Mouse (Mus musculus) liver, embryonic 15.5 days (tissue): ENCODE data around the gene Brpf3. TPM values are rescaled to one million over a fixed set of nuclear protein-coding genes. Genes with fewer than 3 reads are reported as not detected.

Source experiments
- ATAC-seq: fragments of 200-750 bp; cut with Nextera tagmentation; 2 replicates; pipeline ENCODE4 v1.8.0; 2017; ENCODE audit warnings: moderate number of reproducible peaks, mild to moderate bottlenecking, moderate library complexity; ENCODE audit not compliant: insufficient read depth
- H3K27ac ChIP-seq: fragments of 300-500 bp; sonication (generic); replicated peaks from 2 replicates; pipeline ENCODE4 v1.5.1; 2015; ENCODE audit warnings: mild to moderate bottlenecking, inconsistent platforms
- H3K27me3 ChIP-seq: fragments of 300-500 bp; sonication (generic); 2 replicates; pipeline ENCODE4 v1.6.1; 2015; ENCODE audit warnings: mild to moderate bottlenecking, inconsistent platforms
- H3K36me3 ChIP-seq: fragments of 300-500 bp; sonication (generic); replicated peaks from 2 replicates; pipeline ENCODE4 v1.6.1; 2015; ENCODE audit warnings: moderate library complexity, mild to moderate bottlenecking, inconsistent platforms
- H3K4me1 ChIP-seq: fragments of 300-500 bp; sonication (generic); replicated peaks from 2 replicates; pipeline ENCODE4 v1.6.1; 2015; ENCODE audit warnings: inconsistent platforms
- H3K4me2 ChIP-seq: fragments of 300-500 bp; sonication (generic); 2 replicates; pipeline ENCODE4 v1.6.1; 2015; ENCODE audit warnings: moderate library complexity, mild to moderate bottlenecking, inconsistent platforms
- H3K4me3 ChIP-seq: fragments of 300-500 bp; sonication (generic); replicated peaks from 2 replicates; pipeline ENCODE4 v1.5.1; 2015; ENCODE audit warnings: mild to moderate bottlenecking, inconsistent platforms
- H3K9ac ChIP-seq: fragments of 300-500 bp; sonication (generic); 2 replicates; pipeline ENCODE4 v1.6.1; 2015; ENCODE audit warnings: moderate library complexity, mild to moderate bottlenecking, inconsistent platforms
- H3K9me3 ChIP-seq: fragments of 300-500 bp; sonication (generic); replicated peaks from 2 replicates; pipeline ENCODE4 v1.6.1; 2016; ENCODE audit warnings: inconsistent platforms
- WGBS: fragments of 180-500 bp; shearing (Covaris S2); methylation state at CpG from one replicate; pipeline ENCODE4 v1.1.7; 2015; ENCODE audit warnings: mixed read lengths; ENCODE audit not compliant: insufficient replicate concordance; 5-methylcytosine and 5-hydroxymethylcytosine counted together
- polyA plus RNA-seq: library from polyadenylated mRNA; unstranded; fragments of >200 nt; fragmentation: Nextera tagmentation; extraction: Ambion mirVana; gene quantifications from 2 replicates; pipeline ENCODE4 v1.2.1, GENCODE M21; 2015

Gene Brpf3
- polyA plus RNA-seq, 1 experiment from 2014 or later, result 74.7 TPM

- H3K4me2 ChIP-seq, result no peak overlapping the region
- no peaks in the 10 kb centered on the region for H3K9me3 ChIP-seq
- H3K27ac ChIP-seq, result no peak overlapping the region
- H3K4me1 ChIP-seq, result peaks cover 17% of the 10 kb centered on the region
- ATAC-seq, result no peak
- WGBS, result 72% methylated on average over 4 of the region's 4 CpGs
- H3K36me3 ChIP-seq, result no peaks in the 10 kb centered on the region
- H3K27me3 ChIP-seq, result peaks cover 24% of the 10 kb centered on the region
- H3K9ac ChIP-seq, result no peak overlapping the region
- H3K4me3 ChIP-seq, result no peak overlapping the region
Measured at GRCm38 (mm10) chr17:28874216-28874615, 73.3 kb downstream of the Brpf3 start.

- H3K4me3 ChIP-seq, result no peak overlapping the region
Measured at GRCm38 (mm10) chr17:28874825-28875224, 73.9 kb downstream of the Brpf3 start.

GRCm38 (mm10) chr17:28875316-28875715, 74.4 kb downstream of the Brpf3 start:
- H3K27me3 ChIP-seq, result peaks cover 28% of the 10 kb centered on the region
- no peak overlapping the region for H3K9ac ChIP-seq
- H3K4me2 ChIP-seq, result no peak overlapping the region
- H3K9me3 ChIP-seq, result no peaks in the 10 kb centered on the region
- H3K36me3 ChIP-seq, result no peaks in the 10 kb centered on the region
- H3K4me1 ChIP-seq, result peaks cover 21% of the 10 kb centered on the region
- 43% methylated on average over 8 of the region's 8 CpGs for WGBS
- no peak overlapping the region for H3K27ac ChIP-seq
- H3K4me3 ChIP-seq, result no peak overlapping the region
- ATAC-seq, result no peak

More at GRCm38 (mm10) chr17:28874825-28875224, 73.9 kb downstream of the Brpf3 start:
- ATAC-seq, result no peak
- H3K36me3 ChIP-seq, result no peaks in the 10 kb centered on the region
- no peak overlapping the region for H3K27ac ChIP-seq
- H3K4me2 ChIP-seq, result no peak overlapping the region
- 46% methylated on average over 7 of the region's 7 CpGs for WGBS
- peaks cover 17% of the 10 kb centered on the region for H3K4me1 ChIP-seq
- no peaks in the 10 kb centered on the region for H3K9me3 ChIP-seq
- H3K27me3 ChIP-seq, result peaks cover 24% of the 10 kb centered on the region
- no peak overlapping the region for H3K9ac ChIP-seq

DNA sequence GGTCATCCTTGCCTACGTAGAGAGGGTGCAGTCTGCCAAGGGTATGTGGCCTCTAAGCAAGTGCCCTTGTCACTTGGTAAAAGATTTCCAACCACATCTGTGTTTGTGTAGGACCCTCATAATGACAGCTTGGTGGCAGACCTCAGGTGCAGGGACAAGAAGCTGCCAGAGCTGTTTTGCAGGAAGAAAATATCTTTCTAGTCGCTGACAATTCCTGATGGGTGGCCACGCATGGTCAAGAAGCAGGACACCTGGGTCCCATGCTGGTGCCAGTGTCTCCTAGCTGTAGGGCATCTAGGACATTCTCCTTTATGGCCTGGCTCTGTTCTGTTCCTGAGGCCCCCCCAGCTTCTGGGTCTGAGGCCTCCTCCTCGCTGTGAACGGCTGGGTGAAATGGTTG, 75.4 kb downstream of the Brpf3 start:
- no peak for ATAC-seq
- peaks cover 39% of the 10 kb centered on the region for H3K27me3 ChIP-seq
- H3K9me3 ChIP-seq, result no peaks in the 10 kb centered on the region
- peaks cover 21% of the 10 kb centered on the region for H3K4me1 ChIP-seq
- WGBS, result 70% methylated on average over 5 of the region's 5 CpGs
- H3K36me3 ChIP-seq, result no peaks in the 10 kb centered on the region
- no peak overlapping the region for H3K4me2 ChIP-seq
- no peak overlapping the region for H3K9ac ChIP-seq
- H3K4me3 ChIP-seq, result no peak overlapping the region
- no peak overlapping the region for H3K27ac ChIP-seq

GRCm38 (mm10) chr17:28876821-28877220, 75.9 kb downstream of the Brpf3 start:
- no peak for ATAC-seq
- H3K9ac ChIP-seq, result no peak overlapping the region
- no peaks in the 10 kb centered on the region for H3K36me3 ChIP-seq
- H3K9me3 ChIP-seq, result no peaks in the 10 kb centered on the region
- peaks cover 20% of the 10 kb centered on the region for H3K4me1 ChIP-seq
- H3K4me3 ChIP-seq, result no peak overlapping the region
- H3K27ac ChIP-seq, result no peak overlapping the region
- H3K4me2 ChIP-seq, result no peak overlapping the region; the same call in 1 of the 2 replicates
- peaks cover 39% of the 10 kb centered on the region for H3K27me3 ChIP-seq
- WGBS, result 18% methylated on average over 19 of the region's 19 CpGs

DNA sequence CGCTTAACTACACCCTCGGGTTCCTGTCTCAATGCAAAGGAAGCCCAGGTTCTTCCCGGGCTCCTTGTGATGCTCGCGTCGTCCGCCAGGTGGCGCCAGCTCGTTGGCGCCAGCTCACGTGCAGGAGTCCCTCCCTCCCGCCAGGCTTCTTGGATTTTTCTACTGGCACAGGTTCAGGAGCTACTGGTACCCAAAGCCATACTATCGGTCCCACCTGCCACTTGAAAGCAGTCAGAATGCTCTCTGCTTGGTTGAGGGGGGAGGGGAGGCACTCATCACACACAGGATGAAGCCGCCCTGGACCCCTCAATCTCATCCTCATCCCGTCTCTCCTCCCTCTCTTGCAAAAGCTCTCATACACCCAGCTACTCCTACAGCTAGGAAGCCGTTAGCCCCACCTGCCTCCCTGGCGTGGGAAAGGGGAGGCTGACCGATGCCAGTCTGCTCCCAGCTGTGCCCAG, 79.1 kb downstream of the Brpf3 start:
- no peaks in the 10 kb centered on the region for H3K36me3 ChIP-seq
- WGBS, result 8% methylated on average over 18 of the region's 18 CpGs
- no peaks in the 10 kb centered on the region for H3K9me3 ChIP-seq
- no peak overlapping the region for H3K4me2 ChIP-seq
- peaks cover 38% of the 10 kb centered on the region for H3K27me3 ChIP-seq
- no peak overlapping the region for H3K27ac ChIP-seq
- H3K4me3 ChIP-seq, result no peak overlapping the region
- H3K9ac ChIP-seq, result no peak overlapping the region
- peaks cover 20% of the 10 kb centered on the region for H3K4me1 ChIP-seq
- ATAC-seq, result no peak

DNA sequence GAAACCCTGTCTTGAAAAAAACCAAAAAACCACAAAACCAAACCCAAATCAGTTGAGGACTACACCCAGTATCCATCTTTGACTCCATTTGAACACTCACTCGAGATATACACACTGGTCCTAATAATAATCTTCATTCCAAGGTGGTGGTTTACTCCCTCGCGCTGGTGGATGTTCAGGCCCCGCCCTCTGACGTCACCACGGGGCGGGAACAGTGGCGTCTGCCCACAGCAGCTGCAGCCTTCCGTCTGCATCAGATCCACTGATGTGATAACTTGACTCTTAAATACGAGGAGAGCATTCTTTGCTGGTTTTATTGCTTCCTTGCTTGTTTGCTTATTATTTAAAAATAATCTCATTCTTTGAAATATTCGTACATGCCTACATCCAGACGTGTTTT, 81.4 kb downstream of the Brpf3 start:
- peak overlapping the region; percentile 31; the same call in 1 of the 2 replicates for H3K4me2 ChIP-seq
- no peak overlapping the region for H3K4me3 ChIP-seq
- H3K27ac ChIP-seq, result no peak overlapping the region
- 2% methylated on average over 12 of the region's 12 CpGs for WGBS
- no peak overlapping the region for H3K9ac ChIP-seq
- H3K9me3 ChIP-seq, result no peaks in the 10 kb centered on the region
- ATAC-seq, result no peak; the same call in 1 of the 2 replicates
- peaks cover 28% of the 10 kb centered on the region for H3K27me3 ChIP-seq
- H3K36me3 ChIP-seq, result no peaks in the 10 kb centered on the region
- peaks cover 9% of the 10 kb centered on the region for H3K4me1 ChIP-seq

DNA sequence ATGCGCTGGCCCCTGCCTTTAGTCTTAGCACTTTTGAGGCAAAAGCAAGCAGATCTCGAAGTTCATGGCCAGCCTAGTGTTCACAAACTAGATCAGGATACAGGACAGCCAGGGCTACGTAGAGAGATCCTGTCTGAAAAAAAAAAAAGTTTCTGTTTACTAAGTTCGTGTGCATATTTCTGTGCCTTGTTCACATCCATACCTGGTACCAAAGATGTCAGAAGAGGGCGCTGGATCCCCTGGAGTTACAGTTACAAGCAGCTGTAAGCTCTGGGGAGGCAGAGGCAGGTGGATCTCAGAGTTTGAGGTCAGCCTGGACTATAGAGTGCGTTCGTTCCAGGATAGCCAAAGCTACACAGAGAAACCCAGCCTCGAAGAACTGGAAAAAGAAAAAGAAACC, 81.9 kb downstream of the Brpf3 start:
- Histone ChIP-seq H3K4me3 (no peak overlapping the region), H3K36me3 (no peaks in the 10 kb centered on the region), H3K4me1 (peaks cover 9% of the 10 kb centered on the region), H3K4me2 (peak overlapping the region; percentile 31), H3K27ac (no peak overlapping the region), H3K9ac (no peak overlapping the region), H3K27me3 (peaks cover 28% of the 10 kb centered on the region), H3K9me3 (no peaks in the 10 kb centered on the region)
- 36% methylated on average over 8 of the region's 8 CpGs for WGBS
- no peak for ATAC-seq

DNA sequence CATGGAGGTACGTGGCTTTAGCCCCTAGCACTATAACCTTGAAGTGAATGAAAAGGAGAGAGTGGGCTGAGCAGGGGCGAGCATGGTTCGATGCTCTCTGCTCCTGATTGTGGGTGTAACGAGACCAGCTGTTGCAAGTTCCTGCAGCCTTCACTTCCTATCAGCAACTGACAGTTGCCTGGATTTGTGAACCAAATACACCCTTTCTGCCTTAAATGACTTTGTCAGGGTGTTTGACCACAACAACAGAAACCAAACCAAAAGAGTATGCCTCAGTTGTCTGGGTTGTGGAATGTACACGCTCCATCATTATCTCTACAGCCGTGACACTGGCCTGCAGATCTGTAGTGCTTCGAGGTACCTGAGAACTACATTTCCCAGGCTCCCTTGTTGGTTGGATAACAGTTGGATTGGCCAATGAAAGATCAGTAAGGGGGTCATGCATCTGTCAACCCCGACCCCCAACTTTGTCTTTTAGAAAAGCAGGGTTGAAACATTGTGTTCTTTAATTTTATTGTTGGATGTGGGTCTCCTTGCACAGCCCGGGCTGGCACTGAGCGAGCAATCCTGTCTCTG, 83.1 kb downstream of the Brpf3 start:
- Histone ChIP-seq H3K9me3 (no peaks in the 10 kb centered on the region), H3K4me2 (no peak overlapping the region), H3K4me1 (peaks cover 9% of the 10 kb centered on the region), H3K4me3 (no peak overlapping the region), H3K9ac (no peak overlapping the region), H3K27me3 (peaks cover 23% of the 10 kb centered on the region), H3K27ac (no peak overlapping the region), H3K36me3 (no peaks in the 10 kb centered on the region)
- ATAC-seq, result no peak
- WGBS, result 34% methylated on average over 10 of the region's 10 CpGs

GRCm38 (mm10) chr17:28885231-28885630, 84.3 kb downstream of the Brpf3 start:
- Histone ChIP-seq H3K4me3 (no peak overlapping the region), H3K27me3 (peaks cover 19% of the 10 kb centered on the region), H3K4me2 (no peak overlapping the region), H3K9me3 (no peaks in the 10 kb centered on the region), H3K36me3 (no peaks in the 10 kb centered on the region), H3K27ac (no peak overlapping the region), H3K4me1 (peaks cover 6% of the 10 kb centered on the region), H3K9ac (no peak overlapping the region)
- no peak for ATAC-seq
- WGBS, result 65% methylated on average over 8 of the region's 8 CpGs

DNA sequence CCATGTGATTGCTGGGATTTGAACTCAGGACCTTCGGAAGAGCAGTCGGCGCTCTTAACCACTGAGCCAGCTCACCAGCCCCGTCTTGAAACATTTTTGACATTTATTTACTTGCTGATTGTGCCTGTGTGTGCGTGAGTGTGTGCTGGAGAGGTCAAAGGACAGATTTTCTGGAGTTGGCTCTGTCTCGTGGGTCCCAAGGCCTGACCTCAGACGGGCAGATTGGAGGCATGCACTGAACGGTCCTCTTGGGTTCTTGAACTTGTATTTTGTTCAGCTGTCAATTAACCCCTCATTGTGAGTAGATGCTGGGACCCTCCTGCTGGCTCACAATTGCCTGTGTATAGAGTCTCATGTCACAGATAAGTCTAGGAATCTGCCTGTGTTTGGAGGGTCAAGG, 85.4 kb downstream of the Brpf3 start:
- peaks cover 5% of the 10 kb centered on the region for H3K4me1 ChIP-seq
- no peak overlapping the region for H3K4me3 ChIP-seq
- no peak overlapping the region for H3K9ac ChIP-seq
- H3K27ac ChIP-seq, result no peak overlapping the region
- H3K27me3 ChIP-seq, result peaks cover 8% of the 10 kb centered on the region
- 62% methylated on average over 8 of the region's 8 CpGs for WGBS
- H3K4me2 ChIP-seq, result no peak overlapping the region
- no peaks in the 10 kb centered on the region for H3K9me3 ChIP-seq
- no peaks in the 10 kb centered on the region for H3K36me3 ChIP-seq
- no peak for ATAC-seq
